Mouse (Mus musculus): ENCODE data around the gene Adgrd1.

Adgrd1 gene

GRCm38 (mm10) chr5:129096511-129096910, at the start of gene Adgrd1:
Gene Adgrd1 (plus strand): TSS chr5:129096750.
- no peak for DNase-seq

- DNase-seq: no peak
These were observed 47.2 kb upstream of the Adgrd1 start for GRCm38 (mm10) chr5:129049372-129049771.

- no peak for DNase-seq
These were observed 44.6 kb upstream of the Adgrd1 start for GRCm38 (mm10) chr5:129051910-129052309.

DNA sequence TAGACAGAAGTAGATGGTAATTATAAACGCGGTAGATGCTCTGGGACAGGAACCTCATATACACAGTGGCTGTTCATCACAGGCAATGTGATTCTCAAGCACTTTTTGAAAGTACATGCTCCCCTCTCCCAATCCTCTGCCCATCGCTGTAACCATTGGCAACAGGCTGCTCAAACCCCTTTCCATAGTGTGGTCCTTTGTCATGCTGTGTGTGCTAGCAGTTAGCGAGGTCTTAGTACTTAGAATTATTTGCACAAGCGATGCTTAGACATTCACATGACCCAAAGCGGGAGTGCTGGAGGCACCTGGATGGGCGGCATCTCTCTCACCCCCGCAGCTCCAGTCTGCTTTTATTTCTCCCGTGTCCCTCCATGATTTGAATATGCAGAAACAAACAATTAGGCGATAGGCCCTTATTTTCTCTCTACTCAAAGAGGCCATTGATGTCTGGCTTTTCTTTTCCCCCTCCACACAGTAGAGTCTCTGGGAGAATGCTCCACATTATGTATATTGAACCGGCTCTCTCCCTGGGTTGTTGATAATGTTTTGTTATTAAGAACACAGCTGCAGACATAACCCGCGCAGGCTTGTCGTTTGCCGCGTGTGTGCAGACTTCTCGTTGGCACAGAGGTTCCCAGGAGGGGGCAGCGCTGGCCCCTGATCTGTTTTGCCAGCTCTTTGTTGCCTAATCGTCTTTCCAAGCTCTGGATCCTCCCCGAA, 43.8 kb upstream of the Adgrd1 start:
- DNase-seq: no peak

DNA sequence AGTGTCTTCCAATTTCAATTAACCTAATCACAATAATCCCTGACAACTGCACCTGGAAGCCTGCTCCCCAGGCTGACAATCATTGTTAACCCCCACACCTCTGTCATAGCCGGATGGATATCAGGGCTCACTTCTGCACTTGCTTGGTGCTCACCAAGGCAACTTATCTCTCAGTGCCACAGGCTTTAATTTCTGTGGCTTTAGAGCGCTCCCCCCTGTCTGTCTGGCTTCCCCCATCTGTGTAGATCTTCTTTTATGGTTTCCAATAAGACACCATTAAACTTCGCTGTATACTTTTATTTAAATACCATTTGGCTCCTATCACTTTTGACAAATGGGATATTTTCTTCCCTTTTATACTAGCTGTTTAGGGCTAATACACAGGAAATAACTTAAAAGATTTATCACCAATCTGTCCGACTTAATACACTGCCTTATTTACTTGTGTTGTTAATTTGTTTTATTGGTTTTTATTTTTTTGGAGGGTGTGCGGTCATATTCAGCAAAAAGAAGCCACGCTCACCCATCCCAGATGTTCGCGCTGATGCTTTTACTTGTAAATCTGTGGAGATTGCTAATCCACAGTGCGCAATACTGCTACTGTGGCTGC, 41.8 kb upstream of the Adgrd1 start:
- no peak for DNase-seq

DNA sequence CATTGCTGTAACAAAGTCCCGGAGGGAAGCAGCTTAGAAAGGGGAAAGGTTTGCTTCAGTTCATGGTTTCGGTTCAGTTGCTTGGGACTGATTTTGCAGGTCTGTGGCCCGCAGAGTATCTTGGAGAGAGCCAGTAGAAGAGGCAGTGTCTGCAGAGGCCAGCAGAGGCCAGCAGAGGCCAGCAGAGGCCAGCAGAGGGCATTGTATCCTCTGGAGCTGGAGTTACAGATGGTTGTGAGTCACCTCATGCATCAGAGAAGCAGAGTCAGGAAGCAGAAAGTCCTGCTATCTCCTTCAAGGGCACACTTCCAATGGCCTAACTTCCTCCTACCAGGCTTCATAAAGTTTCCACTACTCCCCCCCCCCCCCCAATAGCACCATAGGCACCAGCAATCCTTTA, 37.4 kb upstream of the Adgrd1 start:
- DNase-seq: no peak

- DNase-seq: peak; percentile 16 to 63
These were observed 35.0 kb upstream of the Adgrd1 start for GRCm38 (mm10) chr5:129061579-129061978.

DNA sequence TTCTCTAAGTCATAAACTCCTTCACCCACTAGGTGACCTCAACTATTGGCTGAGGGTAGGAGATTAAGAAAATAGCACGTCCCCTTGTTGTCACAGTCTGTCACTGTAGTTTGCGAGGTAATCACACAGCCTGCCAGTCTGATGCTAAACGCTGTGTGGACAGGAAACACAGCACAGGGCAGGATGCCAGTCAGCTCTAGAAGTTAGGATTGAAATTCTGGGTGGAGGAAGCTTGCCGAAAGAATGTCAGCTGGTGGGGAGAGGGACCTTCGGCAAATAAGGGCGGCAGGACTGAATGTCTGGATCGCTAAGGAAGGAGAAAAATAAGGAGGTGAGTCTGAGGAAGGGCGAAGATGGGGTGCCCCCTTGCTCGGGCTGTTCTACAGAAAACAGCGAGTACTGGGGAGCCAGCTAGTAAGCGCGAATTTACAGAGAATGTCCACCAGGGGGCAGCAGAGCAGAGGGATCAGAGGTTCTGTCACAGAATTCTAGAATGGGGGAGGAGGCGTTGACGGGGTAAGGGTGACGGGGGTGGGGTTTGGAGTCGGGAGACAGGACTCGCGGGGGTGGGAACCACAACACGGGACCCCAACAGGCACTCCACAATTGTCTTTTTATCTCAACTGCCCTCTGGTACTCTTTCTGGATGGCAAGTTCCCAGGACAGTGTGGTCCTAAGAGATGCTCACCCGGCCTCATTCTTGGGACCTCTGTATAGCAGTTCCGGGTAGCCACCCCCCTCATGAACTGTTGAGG, 33.3 kb upstream of the Adgrd1 start:
- peak; percentile 36 to 63 for DNase-seq

DNA sequence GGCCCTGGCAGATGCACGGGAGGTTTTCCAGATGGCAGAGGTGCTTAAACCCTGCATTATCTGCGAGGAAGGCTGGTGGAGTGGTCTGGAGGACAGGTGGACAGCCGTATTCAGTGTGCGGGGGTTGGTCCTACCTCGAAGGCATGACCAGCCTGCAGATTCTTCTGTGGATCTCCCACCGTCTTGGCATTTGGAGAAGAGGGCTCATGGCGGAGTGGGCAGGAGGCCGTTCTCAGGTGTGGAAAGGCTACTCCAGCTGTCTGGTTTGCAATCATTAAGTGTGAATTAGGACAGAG, 32.8 kb upstream of the Adgrd1 start:
- no peak for DNase-seq

GRCm38 (mm10) chr5:129064186-129064585, 32.4 kb upstream of the Adgrd1 start:
- DNase-seq: no peak

GRCm38 (mm10) chr5:129065301-129065700, 31.2 kb upstream of the Adgrd1 start:
- DNase-seq: no peak

- no peak for DNase-seq
These were observed 30.6 kb upstream of the Adgrd1 start for GRCm38 (mm10) chr5:129065946-129066345.

DNA sequence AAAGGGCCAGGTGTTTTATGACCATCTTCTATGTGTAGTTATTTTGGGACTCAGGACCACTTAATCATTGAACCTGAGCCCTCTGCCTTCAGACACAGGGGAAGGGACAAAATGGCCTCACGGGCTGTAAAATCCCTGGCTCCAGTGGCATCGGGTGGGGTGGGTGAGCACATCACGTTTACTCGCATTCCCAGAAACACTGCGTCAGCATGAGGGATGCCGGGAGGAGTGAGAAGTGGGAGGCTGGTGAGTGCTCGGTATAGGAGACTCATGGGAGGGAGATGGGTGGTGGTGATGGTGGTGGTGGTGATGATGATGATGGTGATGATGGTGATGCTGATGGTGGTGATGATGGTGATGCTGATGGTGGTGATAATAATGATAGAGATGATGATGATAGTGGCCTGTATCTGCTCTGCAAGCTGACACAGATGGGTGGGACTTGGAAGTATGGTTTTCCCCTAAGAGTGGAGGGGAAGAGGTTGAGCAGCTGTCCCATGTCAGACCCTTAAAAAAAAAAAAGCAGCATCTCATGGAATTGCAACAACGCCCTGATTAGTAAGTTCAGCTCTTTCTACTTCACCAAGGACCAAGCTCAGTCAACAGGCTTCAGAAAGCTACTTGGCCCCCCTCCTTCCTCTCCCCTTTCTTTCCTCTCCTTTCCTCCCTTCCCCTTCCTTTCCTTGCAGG, 29.9 kb upstream of the Adgrd1 start:
- no peak for DNase-seq

DNA sequence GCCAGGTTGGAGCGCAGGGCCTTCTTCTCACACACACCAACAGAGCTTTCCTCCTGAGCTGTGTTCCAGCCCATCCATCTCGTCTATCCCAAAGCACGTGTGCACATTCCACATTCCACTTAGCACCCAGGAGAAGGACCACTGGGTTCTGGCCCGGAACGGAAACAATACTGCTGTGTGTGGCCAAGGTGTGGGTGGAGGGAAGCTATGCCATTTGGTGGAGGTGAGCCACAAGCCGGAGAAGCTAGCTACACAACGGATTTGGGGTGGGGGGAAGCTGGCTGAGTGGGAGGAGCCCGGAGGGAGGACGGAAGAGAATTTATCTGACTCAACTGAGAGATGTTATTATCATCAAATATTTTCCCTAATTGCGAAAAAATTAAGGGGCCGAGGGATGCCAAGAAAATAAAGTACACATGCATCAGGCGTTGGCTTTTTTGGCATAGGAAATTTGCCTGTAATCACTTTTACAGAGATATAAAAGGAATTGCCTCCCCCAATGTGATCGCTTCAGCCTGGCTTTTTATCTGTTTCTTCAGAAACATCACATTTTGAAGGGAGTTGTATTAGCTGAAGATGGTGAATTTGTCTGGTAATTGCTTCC, 29.2 kb upstream of the Adgrd1 start:
- DNase-seq: no peak

GRCm38 (mm10) chr5:129071761-129072280, 24.7 kb upstream of the Adgrd1 start:
- no peak for DNase-seq

DNA sequence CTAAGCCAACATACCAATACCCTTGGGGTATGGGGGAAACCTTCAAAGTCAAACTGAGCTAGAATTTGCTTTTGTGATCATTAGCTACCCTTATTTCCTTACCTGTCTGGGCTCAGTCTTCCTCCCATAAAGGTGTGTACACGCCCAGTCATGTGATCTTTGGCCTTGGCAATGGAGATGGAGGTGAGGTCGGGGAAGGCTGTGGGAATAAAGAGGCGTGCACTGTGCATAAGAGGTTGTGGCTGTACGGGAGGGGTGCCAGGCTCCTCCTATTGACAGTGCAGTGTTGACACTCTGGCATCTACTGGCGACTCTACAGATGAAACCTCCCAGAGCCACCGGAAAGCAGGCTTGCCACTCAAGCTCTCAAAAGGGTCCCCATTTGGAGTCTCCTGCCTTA, 23.1 kb upstream of the Adgrd1 start:
- DNase-seq: no peak

GRCm38 (mm10) chr5:129076098-129076497, 20.5 kb upstream of the Adgrd1 start:
- no peak for DNase-seq

DNA sequence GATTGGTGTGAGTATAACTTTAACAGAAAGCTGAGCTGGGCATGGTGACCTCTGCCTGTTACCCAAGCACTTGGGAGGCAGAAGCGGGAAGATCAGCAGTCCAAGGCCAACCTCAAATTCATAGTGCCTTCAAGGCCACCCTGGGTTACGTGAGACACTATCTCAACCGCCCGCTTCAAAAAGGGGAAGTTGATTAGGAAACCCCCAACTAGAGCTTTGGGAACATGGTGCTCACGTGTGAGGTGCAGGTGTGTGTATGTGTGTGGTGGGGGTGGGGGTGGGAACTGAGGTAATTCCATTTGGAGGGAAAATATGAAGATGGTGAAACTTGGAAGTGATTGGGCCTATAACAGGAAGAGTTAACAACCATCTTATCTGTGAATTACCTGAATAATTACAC, 19.3 kb upstream of the Adgrd1 start:
- DNase-seq: no peak

- no peak for DNase-seq
These were observed 15.0 kb upstream of the Adgrd1 start for GRCm38 (mm10) chr5:129081521-129081920.

GRCm38 (mm10) chr5:129085153-129085552, 11.4 kb upstream of the Adgrd1 start:
- no peak for DNase-seq

DNA sequence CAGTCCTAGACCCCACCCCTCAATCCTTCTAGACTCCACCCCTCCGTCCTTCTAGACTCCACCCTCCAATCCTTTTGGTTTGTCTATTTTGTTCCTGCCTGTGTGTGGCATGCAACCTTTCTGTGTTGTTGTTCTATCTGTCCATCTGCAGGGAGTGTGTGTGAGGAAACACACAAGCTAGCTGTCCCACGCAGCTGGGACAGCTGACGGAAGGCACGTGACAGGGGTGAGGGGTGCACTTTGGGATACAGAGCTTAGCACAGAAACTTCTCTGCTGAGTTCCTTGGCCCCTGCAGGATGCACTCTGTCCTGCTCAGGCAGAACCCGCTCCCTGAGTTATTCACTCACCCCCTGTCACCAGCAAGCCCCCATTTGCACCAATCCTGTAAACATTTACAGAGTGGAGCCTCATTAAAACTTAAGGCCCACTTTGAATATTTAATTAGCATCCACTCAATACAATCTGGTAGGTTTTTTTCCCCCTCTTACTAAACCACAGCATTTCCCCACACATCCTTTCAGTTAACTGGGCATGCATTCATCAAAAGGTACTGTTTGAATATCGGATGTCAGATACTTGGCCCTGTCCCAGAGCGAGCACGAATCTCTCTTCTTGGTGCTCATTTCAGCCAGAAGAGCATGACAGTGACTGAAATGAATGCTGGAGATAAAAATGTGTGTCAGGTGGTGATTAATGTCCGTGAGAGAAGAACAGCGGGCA, 4.0 kb upstream of the Adgrd1 start:
- no peak for DNase-seq

- DNase-seq: no peak
These were observed 3.4 kb upstream of the Adgrd1 start for GRCm38 (mm10) chr5:129093158-129093557.
